Mouse (Mus musculus) 3134 (cell line): ENCODE results near the gene Zranb3.
A peak's percentile ranks its signal among the peaks of the same experiment; 100 is the strongest.
"Not testable (repeated sequence)": the region's sequence is repeated elsewhere in the genome, so short reads cannot be mapped to it uniquely, and the experiment has no call there.

Experiments
- DNase-seq: peaks from one replicate; pipeline ENCODE4 v3.0.0-alpha.2; 2011; ENCODE audit warnings: low spot score; ENCODE audit not compliant: insufficient read length; ENCODE audit errors: extremely low read depth

The Zranb3 gene

DNA sequence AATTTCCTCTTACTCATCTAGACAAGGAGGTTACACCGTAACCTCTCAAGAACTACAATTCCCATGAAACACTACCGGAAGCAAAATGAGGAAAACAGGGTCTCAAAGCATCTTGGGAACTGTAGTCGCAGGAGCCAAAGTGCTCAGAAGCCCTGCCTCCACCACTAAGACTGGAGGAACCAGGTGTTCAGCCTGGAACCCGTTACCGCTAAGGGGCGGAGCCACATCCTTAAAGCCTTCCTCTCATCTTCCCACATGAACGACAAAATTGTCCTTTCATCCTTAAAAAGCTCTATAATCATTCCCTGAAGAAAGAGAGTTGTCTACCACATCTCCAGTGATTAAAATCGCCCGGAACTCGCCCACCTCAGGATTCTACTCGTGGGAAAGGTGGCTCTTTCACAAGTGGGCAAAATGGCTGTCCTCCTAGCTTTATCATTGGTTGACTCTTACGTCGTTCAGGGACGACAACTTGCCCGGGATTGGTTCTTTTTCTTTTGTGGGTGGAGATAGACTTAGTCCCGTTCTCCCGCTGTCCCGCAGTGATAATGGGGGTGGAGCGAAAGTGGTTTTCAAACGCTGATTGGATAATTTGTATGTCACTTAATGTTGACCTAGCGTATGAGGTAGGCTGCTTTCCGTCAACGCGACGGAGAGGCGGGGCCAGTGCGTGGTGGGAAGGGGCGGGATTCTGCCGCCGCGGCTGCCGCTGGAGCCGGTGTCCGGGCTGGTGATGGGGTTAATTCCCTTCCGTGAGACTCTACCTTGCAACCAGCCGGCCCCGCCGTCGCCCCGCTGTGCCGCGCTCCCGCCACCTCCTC, at the start of gene Zranb3, which contains the start of gene R3hdm1:
TSS of gene Zranb3 (minus strand) at position 407 of the 821 bp plus-strand sequence.
TSS of gene R3hdm1 (plus strand) at position 661 of the 821 bp plus-strand sequence.
- peak; percentile 95 for DNase-seq

DNA sequence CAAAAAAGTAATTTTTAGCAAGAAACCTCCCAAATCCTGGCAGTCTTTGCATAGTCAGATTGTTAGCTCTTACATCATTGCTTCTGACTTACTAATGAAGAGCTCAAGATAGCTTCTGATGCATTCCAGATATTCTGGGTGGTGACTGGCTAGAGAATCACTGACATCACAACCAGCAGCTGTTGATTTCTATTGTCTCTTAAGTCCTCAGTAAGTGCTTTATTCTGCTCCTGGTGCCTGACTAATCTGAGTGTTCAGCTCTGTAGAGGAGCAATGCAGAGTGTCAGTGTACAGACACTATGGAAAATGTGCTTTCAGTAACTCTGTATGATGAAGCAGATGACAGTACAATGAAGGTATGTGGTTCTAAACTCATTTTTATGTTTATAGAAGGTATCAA, 38.9 kb upstream of the Zranb3 start:
- DNase-seq, result no peak

DNA sequence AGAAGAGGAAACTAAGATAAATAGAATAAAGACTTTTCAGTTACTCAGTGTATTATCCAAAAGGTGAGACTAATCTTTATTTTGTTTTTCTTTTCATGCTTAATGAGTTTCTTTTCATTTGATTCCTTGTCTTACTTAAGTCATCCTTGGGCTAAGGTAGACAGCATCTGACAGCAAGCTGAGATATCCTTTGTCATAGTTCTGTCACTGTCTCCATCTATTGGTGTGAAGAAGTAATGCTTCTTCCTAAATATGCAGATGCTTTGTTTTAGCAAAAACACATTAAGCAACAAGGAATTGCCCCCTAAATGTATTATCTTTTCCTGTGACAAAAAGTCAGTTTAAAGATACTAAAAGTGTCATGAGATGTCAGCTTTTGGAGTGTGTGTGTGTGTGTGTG, 38.2 kb upstream of the Zranb3 start:
- no peak for DNase-seq

DNA sequence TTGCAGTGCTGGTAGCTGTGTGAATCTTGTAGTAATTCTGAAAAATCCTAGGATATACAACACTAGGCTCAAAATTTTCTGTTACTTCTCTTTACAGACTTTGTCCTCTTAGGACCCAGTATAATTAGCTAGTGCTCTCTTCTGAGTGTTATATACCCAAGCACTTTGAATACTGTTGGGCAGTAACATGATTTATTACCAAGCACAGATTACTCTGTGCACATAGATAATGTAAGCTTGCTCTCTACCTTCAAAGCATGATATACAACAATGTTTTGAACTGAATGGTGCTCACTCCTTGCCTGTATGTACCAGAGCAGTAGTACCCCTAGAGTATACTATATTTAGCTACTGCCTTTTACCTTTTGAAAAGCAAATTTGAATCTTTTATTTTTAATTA, 33.4 kb upstream of the Zranb3 start:
- not testable (repeated sequence) for DNase-seq

- DNase-seq, result no peak
These were observed 18.2 kb upstream of the Zranb3 start for GRCm38 (mm10) chr1:128120913-128121627.

DNA sequence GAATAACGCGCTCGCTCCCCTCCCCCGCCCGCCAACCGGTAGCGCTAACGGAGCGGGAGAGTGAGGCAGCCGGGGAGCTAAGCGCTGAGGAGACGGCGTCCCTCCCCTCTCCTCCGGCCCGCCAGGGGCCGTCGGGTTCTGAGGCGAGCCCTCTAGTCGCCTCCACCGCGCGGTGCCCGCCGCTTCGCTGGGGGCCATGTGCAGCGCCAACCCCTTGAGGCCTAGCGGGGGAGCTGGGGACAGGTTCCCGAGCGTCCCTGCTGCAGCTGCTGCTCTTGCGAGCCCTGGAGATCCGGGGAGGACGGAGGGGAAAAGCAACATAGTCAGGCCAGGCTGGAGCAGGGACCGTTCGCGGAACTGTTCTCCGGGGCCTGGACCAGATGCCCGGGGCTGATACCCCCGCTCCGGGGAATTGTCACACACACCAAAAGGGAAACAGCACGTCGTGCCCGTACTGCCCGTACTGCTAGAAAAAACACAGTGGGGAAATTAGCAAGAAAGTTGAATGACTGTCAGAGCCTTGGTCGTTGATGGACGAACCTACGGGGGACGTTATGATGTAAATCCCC, 757 bp upstream of the Zranb3 start:
- DNase-seq, result no peak

DNA sequence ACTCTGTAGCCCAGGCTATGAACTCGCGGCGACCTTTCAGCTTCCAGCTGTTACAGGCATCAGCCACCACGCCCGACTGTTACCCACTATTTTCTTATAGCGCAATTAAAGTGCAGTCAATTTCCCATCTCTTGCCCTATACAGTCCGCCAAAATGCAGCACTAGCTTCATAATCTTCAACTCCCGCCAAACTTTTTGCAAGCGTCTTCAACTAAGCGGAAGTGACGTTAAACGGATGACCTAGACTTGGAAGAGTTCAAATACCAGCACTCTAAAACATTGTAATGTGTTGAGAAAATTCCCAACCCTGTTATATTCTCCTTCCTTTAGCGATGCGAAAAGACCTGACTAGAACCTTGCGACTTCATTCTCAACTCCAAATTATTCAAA, 601 bp downstream of the Zranb3 start:
- no peak for DNase-seq

GRCm38 (mm10) chr1:128098309-128098708, 4.5 kb downstream of the Zranb3 start:
- no peak for DNase-seq

DNA sequence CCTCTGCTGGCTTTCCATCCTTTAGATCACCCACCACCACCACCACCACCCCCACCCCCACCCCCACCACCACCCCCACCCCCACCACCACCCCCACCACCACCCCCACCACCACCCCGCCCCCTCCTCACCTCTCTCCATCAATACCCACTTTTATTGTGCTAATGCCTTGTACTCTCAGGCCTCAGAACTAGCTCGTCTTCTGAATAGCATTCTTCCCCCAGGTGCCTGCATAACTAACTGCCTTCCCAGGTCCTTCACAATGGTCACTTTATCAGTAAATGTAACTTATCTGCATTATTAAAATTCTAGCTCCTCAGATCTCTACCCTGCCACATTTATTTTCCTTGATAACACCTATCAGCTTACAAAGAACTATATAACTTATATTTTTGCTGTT, 8.2 kb downstream of the Zranb3 start:
- no peak for DNase-seq

GRCm38 (mm10) chr1:128082800-128083199, 20.0 kb downstream of the Zranb3 start:
- peak; percentile 5 for DNase-seq

DNA sequence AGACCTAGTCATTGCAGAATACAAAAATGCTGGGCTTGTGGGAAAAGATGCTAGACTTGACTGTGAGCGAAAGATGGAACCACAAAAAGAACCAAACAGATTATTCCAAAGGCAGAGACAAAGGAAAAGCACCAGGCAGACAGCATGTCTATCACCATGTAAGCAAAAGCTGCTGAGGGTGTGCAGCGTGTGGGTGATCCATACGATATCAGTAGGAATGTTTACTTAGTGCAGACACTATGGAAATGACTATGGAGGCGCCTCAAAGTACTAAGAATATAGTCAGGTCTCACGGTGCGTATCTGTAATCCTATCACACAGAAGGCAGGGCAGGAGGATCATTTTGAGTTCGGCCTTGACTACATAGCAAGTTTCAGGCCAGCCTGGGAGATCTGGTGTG, 21.0 kb downstream of the Zranb3 start:
- no peak for DNase-seq

DNA sequence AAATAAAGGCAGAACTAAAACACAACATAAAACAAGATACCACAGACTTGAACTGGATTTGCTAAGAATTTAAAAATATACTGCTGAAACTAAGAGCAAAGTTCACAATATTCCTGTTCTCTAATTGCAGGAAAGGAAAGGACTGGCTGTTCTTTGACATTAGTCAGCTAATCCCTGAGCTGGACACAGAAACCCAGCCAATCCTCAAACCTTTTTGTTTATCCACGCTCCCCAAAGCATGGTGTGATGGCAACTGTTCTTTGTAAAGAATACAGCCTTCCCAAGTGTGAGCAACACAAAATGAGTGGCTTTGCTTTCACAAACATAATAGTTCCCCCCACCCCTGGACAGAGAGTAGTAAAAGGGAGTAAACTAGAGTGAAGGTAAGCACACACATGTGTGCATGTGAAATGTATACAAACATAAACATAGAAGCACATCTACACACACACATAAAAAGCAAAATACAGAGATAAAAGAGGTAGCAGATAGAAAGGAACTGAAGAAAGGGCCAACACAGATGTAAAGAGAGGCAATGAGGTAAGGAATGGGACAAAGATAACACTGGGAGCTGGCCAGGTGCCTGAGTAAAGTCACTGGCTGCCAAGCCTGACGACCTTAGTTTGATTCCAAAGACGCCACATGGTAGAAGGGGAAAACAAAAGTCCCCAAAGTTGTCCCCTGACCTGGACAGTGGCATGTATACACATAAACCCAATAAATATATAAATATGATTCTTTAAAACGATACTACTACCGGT, 21.7 kb downstream of the Zranb3 start:
- DNase-seq, result no peak

GRCm38 (mm10) chr1:128078646-128079045, 24.2 kb downstream of the Zranb3 start:
- no peak for DNase-seq

- DNase-seq, result no peak
These were observed 25.1 kb downstream of the Zranb3 start for GRCm38 (mm10) chr1:128077788-128078187.

GRCm38 (mm10) chr1:128076791-128077479, 25.9 kb downstream of the Zranb3 start:
- no peak for DNase-seq

DNA sequence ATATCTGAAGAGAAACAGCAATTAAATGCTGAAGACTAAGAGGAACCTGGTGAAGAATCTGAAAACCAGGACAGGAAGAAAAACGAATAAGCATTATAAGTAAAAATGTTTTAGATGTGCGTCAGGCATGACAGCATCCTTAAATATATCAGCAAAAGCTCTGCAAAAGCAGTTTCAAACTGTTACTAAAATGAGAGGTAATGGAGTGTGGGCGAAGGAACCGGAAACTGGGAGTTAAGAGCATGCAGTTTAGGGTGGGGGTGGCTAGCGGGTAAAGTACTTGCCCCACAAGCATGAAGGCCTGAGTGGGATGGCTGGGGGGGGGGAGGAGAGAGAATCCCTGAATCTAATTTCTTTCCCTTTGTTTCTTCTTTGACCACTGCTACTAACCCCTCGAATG, 29.8 kb downstream of the Zranb3 start:
- DNase-seq, result no peak

DNA sequence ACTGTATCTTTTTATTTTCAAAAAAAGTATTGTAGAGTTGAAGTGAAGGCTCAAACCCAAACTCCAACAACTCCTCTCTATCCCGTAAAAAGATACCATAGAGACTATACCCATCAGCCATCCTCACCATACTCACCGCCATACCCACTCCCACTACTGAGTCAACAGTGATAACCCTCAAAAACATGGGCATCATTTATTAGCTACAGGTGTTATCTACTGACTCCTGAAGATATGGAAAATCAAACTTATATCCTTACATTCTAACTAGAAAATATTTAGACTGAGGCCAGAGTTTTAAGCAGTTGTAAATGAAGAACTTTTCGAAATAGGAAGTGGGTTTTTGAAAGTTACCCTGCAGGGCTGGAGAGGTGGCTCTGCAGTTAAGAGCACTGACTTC, 32.8 kb downstream of the Zranb3 start:
- no peak for DNase-seq

GRCm38 (mm10) chr1:128068945-128069397, 33.9 kb downstream of the Zranb3 start:
- DNase-seq, result no peak

GRCm38 (mm10) chr1:128064716-128065115, 38.1 kb downstream of the Zranb3 start:
- no peak for DNase-seq

DNA sequence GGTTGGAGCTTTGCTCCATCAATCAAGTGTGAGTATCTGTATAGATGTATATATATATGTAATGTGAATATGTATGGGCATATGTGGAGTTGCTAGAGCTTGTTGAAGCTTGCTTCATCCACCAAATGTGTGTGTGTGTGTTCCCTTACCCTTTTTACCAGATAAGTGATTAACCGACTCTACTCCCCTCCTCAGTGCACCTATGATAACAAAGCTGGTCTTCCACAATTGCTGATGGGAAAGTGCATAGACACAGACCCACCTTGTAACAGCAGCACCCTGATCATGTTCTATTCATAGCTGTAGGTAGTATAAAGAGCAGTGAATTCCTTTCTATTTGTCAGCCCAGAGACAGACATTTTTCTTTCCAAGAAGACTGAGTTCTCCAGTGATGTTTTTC, 40.7 kb downstream of the Zranb3 start:
- no peak for DNase-seq
